In the genomic region with DNA sequence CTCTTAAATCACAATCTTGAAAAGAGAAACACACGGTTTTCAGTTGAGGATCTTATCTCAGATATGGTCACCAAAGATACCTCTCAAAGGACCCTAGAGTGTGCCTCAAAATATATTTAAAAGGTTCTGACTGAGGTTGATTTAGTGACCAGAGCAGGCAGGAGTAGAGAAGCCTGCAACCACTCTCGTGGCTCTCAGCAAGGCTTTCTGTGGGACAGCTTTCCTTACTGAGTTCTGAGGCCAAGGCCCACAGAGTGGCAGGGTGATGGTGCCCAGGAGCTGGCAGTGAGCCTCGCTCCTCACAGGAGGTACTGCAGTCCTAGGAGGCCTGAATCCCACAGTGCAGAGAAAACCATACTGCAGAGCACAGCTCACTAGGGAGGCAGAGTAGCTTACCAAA, we compare ENCODE assay signal across 10 mouse cellular contexts.
A peak's percentile ranks its signal among the peaks of the same experiment; 100 is the strongest.
DNase-seq lines count a peak whose midpoint lies in the region; ATAC-seq and TF ChIP-seq lines count a peak whose summit lies in the region.
"Had no signal": no experiment of that assay in that cellular context is flagged by ENCODE, and none has a peak within 500 bp of the region (broad histone marks: within the 10 kb centered on the region; RNA-seq: fewer than 3 reads in every experiment).

No protein-coding gene starts in this region.

- H3K4me1 ChIP-seq in forebrain, postnatal 0 days (ENCODE audit: insufficient read depth), result no peaks in the 10 kb centered on the region
- peaks cover 3% of the 10 kb centered on the region; the same call in 1 of the 2 replicates for H3K4me1 ChIP-seq in midbrain, embryonic 15.5 days

- peak; percentile 76 for DNase-seq in brain, embryonic 14.5 days (ENCODE audit: low read depth)
- DNase-seq in cerebellum, adult 9-10 months, result peak; percentile 54
- DNase-seq in forebrain, postnatal 0 days, result peak; percentile 70
- DNase-seq in adrenal gland, adult (ENCODE audit: inconsistent age in 2 of 2, low spot score in 1 of 2), result no peak
- no peak for DNase-seq in thymus, postnatal 10 days (ENCODE audit: low spot score in 2 of 2)
- DNase-seq: lung, embryonic 14.5 days; thymus, adult 2 months had no signal

- TF ChIP-seq CTCF in brain, embryonic 14.5 days (IDR thresholded peaks at IDR 0.05; ENCODE audit: borderline replicate concordance, extremely low read depth, insufficient read depth, insufficient read length), result no peak
- no peak for TF ChIP-seq CTCF in forebrain, postnatal 0 days (IDR thresholded peaks at IDR 0.05; ENCODE audit: low read depth)

- H3K36me3 ChIP-seq in forebrain, postnatal 0 days (ENCODE audit: insufficient read depth), result peaks cover 5% of the 10 kb centered on the region; the same call in 1 of the 2 replicates
- H3K36me3 ChIP-seq in midbrain, embryonic 15.5 days (replicated peaks), result no peaks in the 10 kb centered on the region

- H3K27me3 ChIP-seq in forebrain, postnatal 0 days (ENCODE audit: insufficient read depth, low read length), result no peaks in the 10 kb centered on the region
- H3K27me3 ChIP-seq in midbrain, embryonic 15.5 days (replicated peaks), result no peaks in the 10 kb centered on the region

- TF ChIP-seq POLR2A in brain, embryonic 14.5 days (IDR thresholded peaks at IDR 0.05; ENCODE audit: borderline replicate concordance, extremely low read depth, insufficient read depth, insufficient read length, poor library complexity, severe bottlenecking), result no peak

- H3K9me3 ChIP-seq in forebrain, postnatal 0 days (ENCODE audit: low read length), result no peaks in the 10 kb centered on the region
- H3K9me3 ChIP-seq in midbrain, embryonic 15.5 days, result no peaks in the 10 kb centered on the region

- H3K27ac ChIP-seq in forebrain, postnatal 0 days (ENCODE audit: low read depth, low read length), result peak overlapping the region; percentile 91
- peak overlapping the region; percentile 93 for H3K27ac ChIP-seq in midbrain, embryonic 15.5 days

- peak; percentile 9; the same call in 1 of the 2 replicates for ATAC-seq in forebrain, postnatal 0 days
- peak; percentile 10; the same call in 1 of the 2 replicates for ATAC-seq in midbrain, embryonic 15.5 days (replicated peaks)
- ATAC-seq in megakaryocyte, adult 5-6 weeks (ENCODE audit: poor library complexity, severe bottlenecking), result no peak
- ATAC-seq in activated CD4-positive, CD25-positive, alpha-beta regulatory T cell, adult 4 months, result no peak

- peak overlapping the region; percentile 89 for H3K9ac ChIP-seq in forebrain, postnatal 0 days
- peak overlapping the region; percentile 98 for H3K9ac ChIP-seq in midbrain, embryonic 15.5 days
- H3K9ac ChIP-seq: lung, embryonic 14.5 days had no signal

- WGBS in forebrain, postnatal 0 days, result 30% methylated on average over 3 of the region's 3 CpGs
- 9% methylated on average over 3 of the region's 3 CpGs for WGBS in midbrain, embryonic 15.5 days

- H3K4me3 ChIP-seq in forebrain, postnatal 0 days (ENCODE audit: low read depth, low read length), result peak overlapping the region; percentile 57
- peak overlapping the region; percentile 65 for H3K4me3 ChIP-seq in midbrain, embryonic 15.5 days

- peak overlapping the region; percentile 75 for H3K4me2 ChIP-seq in forebrain, postnatal 0 days (ENCODE audit: low read depth)
- peak overlapping the region; percentile 92 for H3K4me2 ChIP-seq in midbrain, embryonic 15.5 days
- H3K4me2 ChIP-seq: lung, embryonic 14.5 days had no signal

Comparison
In these comparisons a context has a peak if more than half of its experiments do, and no peak if none do; other contexts are left out.
1. DNase-seq: peak in brain, embryonic 14.5 days (single experiment), cerebellum, adult 9-10 months (single experiment) and forebrain, postnatal 0 days (single experiment); none in adrenal gland, adult (0 of 2) and thymus, postnatal 10 days (0 of 2).
2. ATAC-seq: peak in forebrain, postnatal 0 days (single experiment) and midbrain, embryonic 15.5 days (single experiment); none in megakaryocyte, adult 5-6 weeks (single experiment) and activated CD4-positive, CD25-positive, alpha-beta regulatory T cell, adult 4 months (single experiment).